Mouse (Mus musculus): Measurements from ENCODE around the gene Pxn. TPM values are rescaled to one million over a fixed set of nuclear protein-coding genes. Genes with fewer than 3 reads are reported as not detected.

Gene Pxn
- polyA plus RNA-seq, 1 experiment from 2014 or later, result 28.6 TPM

GRCm38 (mm10) chr5:115525416-115525815, 18.9 kb downstream of the Pxn start:
- H3K4me1 ChIP-seq (ENCODE audit: control insufficient read depth, insufficient read depth, low read length), result peaks cover 49% of the 10 kb centered on the region
- ATAC-seq (ENCODE audit: low read depth), result no peak
- WGBS, result 74% methylated on average over 3 of the region's 4 CpGs

GRCm38 (mm10) chr5:115525943-115526342, 19.5 kb downstream of the Pxn start:
- Histone ChIP-seq H3K4me1 (ENCODE audit: control insufficient read depth, insufficient read depth, low read length) (peaks cover 54% of the 10 kb centered on the region), H3K9me3 (ENCODE audit: control insufficient read depth, low read length) (no peaks in the 10 kb centered on the region), H3K27me3 (replicated peaks; ENCODE audit: control insufficient read depth, insufficient read depth, low read length) (no peaks in the 10 kb centered on the region), H3K4me2 (ENCODE audit: low read depth, low read length) (no peak overlapping the region), H3K27ac (replicated peaks; ENCODE audit: low read depth, low read length) (no peak overlapping the region; the same call in 1 of the 2 replicates), H3K4me3 (ENCODE audit: low read depth, low read length) (no peak overlapping the region), H3K9ac (ENCODE audit: low read depth, low read length) (no peak overlapping the region), H3K36me3 (ENCODE audit: control insufficient read depth, insufficient read depth, low read length) (no peaks in the 10 kb centered on the region)
- WGBS, result 72% methylated on average over 9 of the region's 9 CpGs
- DNase-seq (ENCODE audit: low spot score) (peak; percentile 50), ATAC-seq (ENCODE audit: low read depth) (no peak)

More at GRCm38 (mm10) chr5:115525416-115525815, 18.9 kb downstream of the Pxn start:
- Histone ChIP-seq H3K4me2 (ENCODE audit: low read depth, low read length) (no peak overlapping the region), H3K27me3 (replicated peaks; ENCODE audit: control insufficient read depth, insufficient read depth, low read length) (no peaks in the 10 kb centered on the region), H3K36me3 (ENCODE audit: control insufficient read depth, insufficient read depth, low read length) (no peaks in the 10 kb centered on the region), H3K27ac (replicated peaks; ENCODE audit: low read depth, low read length) (no peak overlapping the region; the same call in 1 of the 2 replicates), H3K4me3 (ENCODE audit: low read depth, low read length) (no peak overlapping the region), H3K9ac (ENCODE audit: low read depth, low read length) (no peak overlapping the region), H3K9me3 (ENCODE audit: control insufficient read depth, low read length) (no peaks in the 10 kb centered on the region)
- DNase-seq (ENCODE audit: low spot score), result no peak

DNA sequence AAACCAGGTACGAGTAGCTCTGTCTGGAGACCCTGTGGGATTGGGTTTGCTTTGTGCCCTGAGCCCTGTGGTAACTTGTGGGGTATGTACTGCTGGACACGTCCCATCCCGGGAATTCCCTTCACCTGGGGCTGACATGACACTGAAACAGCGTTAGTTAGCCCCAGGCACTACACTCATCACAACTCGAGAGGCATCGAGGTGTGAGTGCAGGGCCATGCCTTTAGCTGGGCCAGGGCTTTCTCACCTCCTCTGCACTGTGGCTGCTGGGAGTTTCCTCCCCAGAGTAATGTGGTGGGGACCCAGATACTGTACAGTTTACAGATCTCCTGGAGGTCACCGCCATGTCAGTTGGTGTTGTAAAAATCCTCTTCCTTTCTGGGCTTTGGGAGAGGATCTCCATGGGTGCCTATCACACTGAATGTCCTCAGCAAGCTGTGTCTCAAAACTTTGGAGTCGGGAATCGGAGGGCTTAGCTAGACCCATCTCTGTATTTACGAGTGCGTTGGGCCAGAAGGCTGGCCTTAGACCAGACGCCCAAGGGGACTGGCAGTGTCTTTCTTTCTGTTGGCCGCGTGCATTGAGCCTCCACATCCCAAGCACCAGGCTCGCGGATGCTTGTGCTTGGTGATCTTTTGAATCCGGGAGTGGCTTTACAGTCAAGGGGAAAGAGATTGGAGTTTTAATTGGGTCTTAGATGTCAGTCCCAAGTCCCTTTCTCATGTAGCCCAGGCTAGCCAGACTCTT, 20.2 kb downstream of the Pxn start:
- Histone ChIP-seq H3K4me2 (ENCODE audit: low read depth, low read length) (no peak overlapping the region), H3K27me3 (replicated peaks; ENCODE audit: control insufficient read depth, insufficient read depth, low read length) (no peaks in the 10 kb centered on the region), H3K4me1 (ENCODE audit: control insufficient read depth, insufficient read depth, low read length) (peaks cover 61% of the 10 kb centered on the region), H3K4me3 (ENCODE audit: low read depth, low read length) (no peak overlapping the region), H3K27ac (replicated peaks; ENCODE audit: low read depth, low read length) (no peak overlapping the region; the same call in 1 of the 2 replicates), H3K9me3 (ENCODE audit: control insufficient read depth, low read length) (no peaks in the 10 kb centered on the region), H3K36me3 (ENCODE audit: control insufficient read depth, insufficient read depth, low read length) (no peaks in the 10 kb centered on the region), H3K9ac (ENCODE audit: low read depth, low read length) (no peak overlapping the region)
- 85% methylated on average over 17 of the region's 17 CpGs for WGBS
- ATAC-seq (ENCODE audit: low read depth) (no peak), DNase-seq (ENCODE audit: low spot score) (no peak)

GRCm38 (mm10) chr5:115528128-115528527, 21.7 kb downstream of the Pxn start:
- DNase-seq (ENCODE audit: low spot score) (no peak), ATAC-seq (ENCODE audit: low read depth) (no peak)
- peaks cover 57% of the 10 kb centered on the region for H3K4me1 ChIP-seq (ENCODE audit: control insufficient read depth, insufficient read depth, low read length)
- no peaks in the 10 kb centered on the region for H3K27me3 ChIP-seq (replicated peaks; ENCODE audit: control insufficient read depth, insufficient read depth, low read length)
- H3K27ac ChIP-seq (replicated peaks; ENCODE audit: low read depth, low read length), result no peak overlapping the region
- H3K9ac ChIP-seq (ENCODE audit: low read depth, low read length), result no peak overlapping the region
- no peak overlapping the region for H3K4me3 ChIP-seq (ENCODE audit: low read depth, low read length)
- H3K36me3 ChIP-seq (ENCODE audit: control insufficient read depth, insufficient read depth, low read length), result no peaks in the 10 kb centered on the region
- no peak overlapping the region for H3K4me2 ChIP-seq (ENCODE audit: low read depth, low read length)
- WGBS, result 81% methylated on average over 5 of the region's 5 CpGs
- H3K9me3 ChIP-seq (ENCODE audit: control insufficient read depth, low read length), result no peaks in the 10 kb centered on the region

DNA sequence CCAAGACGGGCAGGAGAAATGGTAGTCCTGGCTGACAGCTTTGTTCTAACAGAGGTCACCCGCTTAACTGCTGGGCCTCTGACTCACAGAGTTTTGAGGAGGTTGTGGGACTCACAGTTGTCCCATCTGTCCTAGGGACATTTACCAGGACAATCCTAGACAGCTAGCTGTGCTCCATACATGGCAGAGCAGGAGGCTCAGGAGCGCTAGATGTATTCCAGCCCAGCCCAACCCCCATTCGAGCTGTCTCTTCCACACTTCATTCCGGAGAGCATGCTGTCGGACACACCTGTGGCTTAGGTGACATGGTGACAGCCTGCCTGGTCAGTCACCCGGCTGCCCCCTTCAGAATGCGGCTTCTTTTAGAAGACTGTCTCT, 22.9 kb downstream of the Pxn start:
- Histone ChIP-seq H3K9ac (ENCODE audit: low read depth, low read length) (no peak overlapping the region), H3K27me3 (replicated peaks; ENCODE audit: control insufficient read depth, insufficient read depth, low read length) (no peaks in the 10 kb centered on the region), H3K4me3 (ENCODE audit: low read depth, low read length) (no peak overlapping the region), H3K27ac (replicated peaks; ENCODE audit: low read depth, low read length) (peak overlapping the region; percentile 83), H3K9me3 (ENCODE audit: control insufficient read depth, low read length) (no peaks in the 10 kb centered on the region), H3K4me1 (ENCODE audit: control insufficient read depth, insufficient read depth, low read length) (peaks cover 58% of the 10 kb centered on the region), H3K4me2 (ENCODE audit: low read depth, low read length) (no peak overlapping the region), H3K36me3 (ENCODE audit: control insufficient read depth, insufficient read depth, low read length) (no peaks in the 10 kb centered on the region)
- WGBS, result 49% methylated on average over 8 of the region's 8 CpGs
- DNase-seq (ENCODE audit: low spot score) (no peak), ATAC-seq (ENCODE audit: low read depth) (no peak)

GRCm38 (mm10) chr5:115529742-115530446, 23.4 kb downstream of the Pxn start:
- H3K4me2 ChIP-seq (ENCODE audit: low read depth, low read length), result peak overlapping the region; percentile 2
- no peaks in the 10 kb centered on the region for H3K27me3 ChIP-seq (replicated peaks; ENCODE audit: control insufficient read depth, insufficient read depth, low read length)
- H3K36me3 ChIP-seq (ENCODE audit: control insufficient read depth, insufficient read depth, low read length), result no peaks in the 10 kb centered on the region
- H3K4me1 ChIP-seq (ENCODE audit: control insufficient read depth, insufficient read depth, low read length), result peaks cover 58% of the 10 kb centered on the region
- no peak for ATAC-seq (ENCODE audit: low read depth)
- 53% methylated on average over 7 of the region's 7 CpGs for WGBS
- no peak overlapping the region for H3K4me3 ChIP-seq (ENCODE audit: low read depth, low read length)
- H3K9me3 ChIP-seq (ENCODE audit: control insufficient read depth, low read length), result no peaks in the 10 kb centered on the region
- DNase-seq (ENCODE audit: low spot score), result no peak
- no peak overlapping the region for H3K9ac ChIP-seq (ENCODE audit: low read depth, low read length)
- H3K27ac ChIP-seq (replicated peaks; ENCODE audit: low read depth, low read length), result peak overlapping the region; percentile 83

DNA sequence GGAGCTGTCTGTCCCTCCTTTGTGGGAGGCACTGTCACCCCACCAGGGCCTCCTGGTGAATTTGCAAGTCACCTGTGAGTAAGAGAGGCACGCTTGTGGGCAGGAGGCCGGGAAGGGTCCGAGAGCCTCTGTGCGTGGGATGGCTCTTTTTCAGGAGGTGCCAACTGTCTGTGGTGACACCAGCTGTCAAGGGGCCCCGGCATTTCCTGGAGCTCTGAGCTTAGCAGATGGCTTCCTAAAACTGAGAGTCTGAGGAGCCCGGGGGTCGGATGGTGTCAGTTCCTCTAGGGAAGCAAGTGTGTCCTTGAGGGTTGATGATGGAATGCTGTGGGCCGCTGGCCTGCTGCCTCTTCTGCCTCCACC, 24.0 kb downstream of the Pxn start:
- Histone ChIP-seq H3K9ac (ENCODE audit: low read depth, low read length) (no peak overlapping the region), H3K4me2 (ENCODE audit: low read depth, low read length) (peak overlapping the region; percentile 2; the same call in 1 of the 2 replicates), H3K4me3 (ENCODE audit: low read depth, low read length) (no peak overlapping the region), H3K36me3 (ENCODE audit: control insufficient read depth, insufficient read depth, low read length) (no peaks in the 10 kb centered on the region), H3K9me3 (ENCODE audit: control insufficient read depth, low read length) (no peaks in the 10 kb centered on the region), H3K27ac (replicated peaks; ENCODE audit: low read depth, low read length) (peak overlapping the region; percentile 83), H3K27me3 (replicated peaks; ENCODE audit: control insufficient read depth, insufficient read depth, low read length) (no peaks in the 10 kb centered on the region), H3K4me1 (ENCODE audit: control insufficient read depth, insufficient read depth, low read length) (peaks cover 62% of the 10 kb centered on the region)
- DNase-seq (ENCODE audit: low spot score), result peak; percentile 64
- no peak for ATAC-seq (ENCODE audit: low read depth)
- 49% methylated on average over 8 of the region's 8 CpGs for WGBS

DNA sequence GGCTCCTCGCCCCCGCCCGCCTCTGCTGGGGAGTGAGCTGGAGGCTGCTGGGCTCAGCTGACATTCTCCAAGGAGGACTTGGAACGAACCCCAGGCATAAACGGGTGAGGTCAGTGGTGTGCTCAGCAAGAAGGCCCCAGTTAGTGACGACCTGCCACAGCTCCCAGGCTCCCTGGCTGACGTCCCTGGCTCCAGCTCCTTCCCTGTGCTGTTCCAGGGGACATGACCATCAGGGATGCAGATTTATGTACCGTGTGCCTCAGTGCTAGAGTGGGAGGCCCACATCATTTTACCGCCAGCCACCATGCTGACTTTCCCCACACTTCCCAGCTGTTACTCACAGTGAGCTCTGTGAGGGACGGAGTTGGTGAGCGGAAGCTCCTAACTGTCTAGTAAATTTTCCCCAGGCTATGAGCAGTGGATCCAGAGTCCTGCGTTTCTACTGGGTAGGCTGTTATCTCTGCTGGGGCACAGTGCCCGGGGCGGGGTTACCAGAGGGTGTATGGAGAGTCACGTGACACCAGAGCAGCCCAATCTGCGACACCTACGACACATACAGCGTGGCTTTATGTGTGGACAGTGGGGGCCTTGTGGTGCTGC, 25.3 kb downstream of the Pxn start:
- Histone ChIP-seq H3K27ac (replicated peaks; ENCODE audit: low read depth, low read length) (peak overlapping the region; percentile 83), H3K4me3 (ENCODE audit: low read depth, low read length) (no peak overlapping the region), H3K27me3 (replicated peaks; ENCODE audit: control insufficient read depth, insufficient read depth, low read length) (no peaks in the 10 kb centered on the region), H3K9ac (ENCODE audit: low read depth, low read length) (0 out of 2 replicates have a peak overlapping the region, but pooled peaks have one; percentile 9), H3K36me3 (ENCODE audit: control insufficient read depth, insufficient read depth, low read length) (no peaks in the 10 kb centered on the region), H3K9me3 (ENCODE audit: control insufficient read depth, low read length) (no peaks in the 10 kb centered on the region), H3K4me2 (ENCODE audit: low read depth, low read length) (peak overlapping the region; percentile 19), H3K4me1 (ENCODE audit: control insufficient read depth, insufficient read depth, low read length) (peaks cover 61% of the 10 kb centered on the region)
- DNase-seq (ENCODE audit: low spot score) (peak; percentile 87), ATAC-seq (ENCODE audit: low read depth) (peak; percentile 68; the same call in 1 of the 2 replicates)
- WGBS, result 32% methylated on average over 18 of the region's 18 CpGs
